Mouse (Mus musculus) kidney, embryonic 14.5 days (tissue): ENCODE results near the gene Btf3l4. TPM values are rescaled to one million over a fixed set of nuclear protein-coding genes. Genes with fewer than 3 reads are reported as not detected.

Experiments
- ATAC-seq: fragments of 200-750 bp; cut with Nextera tagmentation; 2 replicates; pipeline ENCODE4 v1.8.0; 2017; ENCODE audit warnings: moderate number of reproducible peaks, mild to moderate bottlenecking, moderate TSS enrichment, moderate library complexity; ENCODE audit not compliant: low FRiP score, low TSS enrichment
- H3K27ac ChIP-seq: fragments of 300-500 bp; sonication (generic); 2 replicates; pipeline ENCODE4 v1.5.1; 2014; ENCODE audit warnings: low read depth, mild to moderate bottlenecking, low read length, moderate library complexity, mixed read lengths
- H3K27me3 ChIP-seq: fragments of 300-500 bp; sonication (generic); 2 replicates; pipeline ENCODE4 v1.6.1; 2014; ENCODE audit warnings: mild to moderate bottlenecking, low read length; ENCODE audit not compliant: control insufficient read depth, insufficient read depth
- H3K36me3 ChIP-seq: fragments of 300-500 bp; sonication (generic); 2 replicates; pipeline ENCODE4 v1.6.1; 2014; ENCODE audit warnings: low read length, mixed read lengths; ENCODE audit not compliant: control insufficient read depth, insufficient read depth
- H3K4me1 ChIP-seq: fragments of 300-500 bp; sonication (generic); 2 replicates; pipeline ENCODE4 v1.6.1; 2014; ENCODE audit warnings: low read length, mixed read lengths; ENCODE audit not compliant: control insufficient read depth, insufficient read depth
- H3K4me2 ChIP-seq: fragments of 300-500 bp; sonication (generic); replicated peaks from 2 replicates; pipeline ENCODE4 v1.6.1; 2014; ENCODE audit warnings: low read depth, mild to moderate bottlenecking, low read length
- H3K4me3 ChIP-seq: fragments of 300-500 bp; sonication (generic); 2 replicates; pipeline ENCODE4 v1.5.1; 2014; ENCODE audit warnings: mild to moderate bottlenecking, low read length
- H3K9ac ChIP-seq: fragments of 300-500 bp; sonication (generic); 2 replicates; pipeline ENCODE4 v1.6.1; 2014; ENCODE audit warnings: low read depth, mild to moderate bottlenecking, low read length, moderate library complexity
- H3K9me3 ChIP-seq: fragments of 300-500 bp; sonication (generic); 2 replicates; pipeline ENCODE4 v1.6.1; 2016; ENCODE audit warnings: low read length; ENCODE audit not compliant: control insufficient read depth
- WGBS: fragments of 180-500 bp; shearing (Covaris S2); extraction: QIAGEN DNeasy Blood & Tissue Kit; methylation state at CpG from one replicate; pipeline ENCODE4 v1.1.7; 2014; 5-methylcytosine and 5-hydroxymethylcytosine counted together
- polyA plus RNA-seq: library from polyadenylated mRNA; unstranded; fragments of >200 nt; fragmentation: Nextera tagmentation; extraction: Ambion mirVana; gene quantifications from 2 replicates; pipeline ENCODE4 v1.2.1, GENCODE M21; 2014

Gene Btf3l4
- polyA plus RNA-seq, 1 experiment from 2014 or later, result 199 TPM

GRCm38 (mm10) chr4:108830698-108831097 lies 2.7 kb downstream of the Btf3l4 start:
- 91% methylated on average over 1 of the region's 1 CpGs for WGBS
- Histone ChIP-seq H3K4me2 (no peak overlapping the region), H3K9me3 (no peaks in the 10 kb centered on the region), H3K9ac (no peak overlapping the region), H3K4me1 (peaks cover 9% of the 10 kb centered on the region; the same call in 1 of the 2 replicates), H3K36me3 (peaks cover 36% of the 10 kb centered on the region), H3K27me3 (no peaks in the 10 kb centered on the region), H3K27ac (no peak overlapping the region), H3K4me3 (no peak overlapping the region)
- ATAC-seq, result no peak

DNA sequence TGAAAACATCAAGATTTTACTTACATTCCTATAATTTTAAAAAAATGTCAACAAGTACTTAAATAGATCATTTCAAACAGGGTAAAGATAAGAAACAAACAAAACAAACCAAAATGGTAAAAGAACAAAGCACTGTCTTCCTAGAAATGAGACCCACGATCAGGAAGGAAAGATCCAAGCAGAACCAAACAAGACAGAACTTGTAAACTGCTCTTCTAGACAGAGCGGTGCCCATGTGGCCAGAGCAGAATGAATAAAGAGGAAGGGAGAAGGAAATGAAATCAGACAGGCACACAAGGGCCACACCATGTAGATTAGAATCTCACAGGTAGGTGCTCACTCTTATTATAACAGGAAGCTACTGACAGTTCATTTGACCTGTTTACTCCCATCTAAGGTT lies 6.8 kb downstream of the Btf3l4 start:
- 96% methylated on average over 2 of the region's 2 CpGs for WGBS
- Histone ChIP-seq H3K9me3 (no peaks in the 10 kb centered on the region), H3K27ac (no peak overlapping the region), H3K4me3 (no peak overlapping the region), H3K4me1 (0 out of 2 replicates have a peak, but pooled peaks cover 5% of the 10 kb centered on the region), H3K9ac (no peak overlapping the region), H3K36me3 (peaks cover 74% of the 10 kb centered on the region), H3K27me3 (no peaks in the 10 kb centered on the region), H3K4me2 (no peak overlapping the region)
- no peak for ATAC-seq

GRCm38 (mm10) chr4:108826096-108826495 lies 7.3 kb downstream of the Btf3l4 start:
- Histone ChIP-seq H3K9me3 (no peaks in the 10 kb centered on the region), H3K4me2 (no peak overlapping the region), H3K4me3 (no peak overlapping the region), H3K27ac (no peak overlapping the region), H3K27me3 (no peaks in the 10 kb centered on the region), H3K4me1 (0 out of 2 replicates have a peak, but pooled peaks cover 4% of the 10 kb centered on the region), H3K9ac (no peak overlapping the region), H3K36me3 (peaks cover 76% of the 10 kb centered on the region)
- ATAC-seq, result no peak
- 97% methylated on average over 1 of the region's 1 CpGs for WGBS

- Histone ChIP-seq H3K4me1 (0 out of 2 replicates have a peak, but pooled peaks cover under 1% of the 10 kb centered on the region), H3K36me3 (peaks cover 80% of the 10 kb centered on the region), H3K9me3 (no peaks in the 10 kb centered on the region), H3K9ac (no peak overlapping the region), H3K27me3 (no peaks in the 10 kb centered on the region), H3K27ac (no peak overlapping the region), H3K4me3 (no peak overlapping the region), H3K4me2 (no peak overlapping the region)
- ATAC-seq, result no peak
- WGBS, result 91% methylated on average over 3 of the region's 3 CpGs
These were observed 7.7 kb downstream of the Btf3l4 start for GRCm38 (mm10) chr4:108825677-108826076.

DNA sequence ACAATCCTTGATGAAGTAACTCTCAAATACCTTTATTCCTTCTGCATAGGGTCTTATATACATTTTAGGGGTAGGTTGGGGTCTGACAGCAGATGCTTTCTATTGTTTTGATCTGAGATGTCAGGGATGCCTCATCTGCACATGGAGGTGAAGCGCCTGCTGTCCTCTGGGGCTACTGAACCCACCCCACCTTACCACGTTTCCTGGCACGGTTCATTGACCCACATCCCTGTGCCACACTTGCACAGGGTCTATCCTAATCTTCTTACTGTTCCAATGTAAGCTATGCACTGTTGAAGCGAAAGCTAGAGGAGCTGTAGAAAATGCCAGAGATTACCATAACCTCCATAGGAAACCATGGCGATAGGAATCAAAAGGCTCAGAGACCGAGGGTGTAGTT lies 21.9 kb downstream of the Btf3l4 start:
- Histone ChIP-seq H3K36me3 (peaks cover 6% of the 10 kb centered on the region; the same call in 1 of the 2 replicates), H3K27me3 (no peaks in the 10 kb centered on the region), H3K4me2 (no peak overlapping the region), H3K4me3 (no peak overlapping the region), H3K9ac (no peak overlapping the region), H3K4me1 (no peaks in the 10 kb centered on the region), H3K27ac (no peak overlapping the region), H3K9me3 (no peaks in the 10 kb centered on the region)
- ATAC-seq, result no peak
- WGBS, result 69% methylated on average over 6 of the region's 6 CpGs

GRCm38 (mm10) chr4:108811142-108811541 lies 22.3 kb downstream of the Btf3l4 start:
- Histone ChIP-seq H3K4me2 (no peak overlapping the region), H3K4me3 (no peak overlapping the region), H3K27ac (no peak overlapping the region), H3K9me3 (no peaks in the 10 kb centered on the region), H3K27me3 (no peaks in the 10 kb centered on the region), H3K9ac (no peak overlapping the region), H3K36me3 (peaks cover 6% of the 10 kb centered on the region; the same call in 1 of the 2 replicates), H3K4me1 (no peaks in the 10 kb centered on the region)
- ATAC-seq, result no peak
- WGBS, result 64% methylated on average over 4 of the region's 4 CpGs

- Histone ChIP-seq H3K4me3 (no peak overlapping the region), H3K9ac (no peak overlapping the region), H3K27me3 (no peaks in the 10 kb centered on the region), H3K4me2 (no peak overlapping the region), H3K9me3 (no peaks in the 10 kb centered on the region), H3K36me3 (no peaks in the 10 kb centered on the region), H3K27ac (no peak overlapping the region), H3K4me1 (no peaks in the 10 kb centered on the region)
- WGBS, result 91% methylated on average over 2 of the region's 2 CpGs
- no peak for ATAC-seq
These were observed 29.9 kb downstream of the Btf3l4 start for GRCm38 (mm10) chr4:108803535-108803934.

- peak; percentile 43; the same call in 1 of the 2 replicates for ATAC-seq
- H3K4me2 ChIP-seq, result no peak overlapping the region
These were observed 35.2 kb downstream of the Btf3l4 start for GRCm38 (mm10) chr4:108798083-108798830.

GRCm38 (mm10) chr4:108796701-108797100 lies 36.7 kb downstream of the Btf3l4 start:
- no peak for ATAC-seq
- 18% methylated on average over 4 of the region's 4 CpGs for WGBS
- Histone ChIP-seq H3K27ac (no peak overlapping the region), H3K9ac (no peak overlapping the region), H3K36me3 (no peaks in the 10 kb centered on the region), H3K4me3 (no peak overlapping the region), H3K4me2 (no peak overlapping the region), H3K9me3 (no peaks in the 10 kb centered on the region), H3K4me1 (no peaks in the 10 kb centered on the region), H3K27me3 (no peaks in the 10 kb centered on the region)

More at GRCm38 (mm10) chr4:108798083-108798830, 35.2 kb downstream of the Btf3l4 start:
- H3K4me3 ChIP-seq, result no peak overlapping the region
- no peak overlapping the region for H3K27ac ChIP-seq
- H3K4me1 ChIP-seq, result no peaks in the 10 kb centered on the region
- H3K36me3 ChIP-seq, result no peaks in the 10 kb centered on the region
- no peaks in the 10 kb centered on the region for H3K27me3 ChIP-seq
- H3K9ac ChIP-seq, result no peak overlapping the region
- WGBS, result 47% methylated on average over 2 of the region's 2 CpGs
- H3K9me3 ChIP-seq, result no peaks in the 10 kb centered on the region
